Mouse (Mus musculus) cerebellum, adult 8-10 months (tissue): Measurements from ENCODE around the gene Rgs10.

Experiments used
- DNase-seq: peaks from one replicate; pipeline ENCODE4 v3.0.0; 2022

Gene Rgs10

GRCm38 (mm10) chr7:128417930-128418779 is at the start of gene Rgs10:
Gene Rgs10 (minus strand): TSS chr7:128418758.
- DNase-seq = peak; percentile 21

GRCm38 (mm10) chr7:128462406-128462805 is 43.8 kb upstream of the Rgs10 start:
- peak; percentile 20 for DNase-seq

GRCm38 (mm10) chr7:128461285-128462215 is 43.0 kb upstream of the Rgs10 start, which contains the start of gene Tial1:
Gene Tial1 (minus strand): TSS chr7:128461717.
- DNase-seq = peak; percentile 98

- DNase-seq = no peak
Observed at GRCm38 (mm10) chr7:128460865-128461228, 42.3 kb upstream of the Rgs10 start.

- DNase-seq = peak; percentile 38
Observed at GRCm38 (mm10) chr7:128460131-128460864, 41.7 kb upstream of the Rgs10 start.

- DNase-seq = peak; percentile 21
Observed at GRCm38 (mm10) chr7:128459791-128460130, 41.2 kb upstream of the Rgs10 start.

- DNase-seq = no peak
Observed at GRCm38 (mm10) chr7:128458011-128458410, 39.5 kb upstream of the Rgs10 start.

- DNase-seq = no peak
Observed at GRCm38 (mm10) chr7:128452731-128453130, 34.2 kb upstream of the Rgs10 start.

- no peak for DNase-seq
Observed at GRCm38 (mm10) chr7:128440584-128440983, 22.0 kb upstream of the Rgs10 start.

GRCm38 (mm10) chr7:128439251-128439650 is 20.7 kb upstream of the Rgs10 start:
- no peak for DNase-seq

GRCm38 (mm10) chr7:128438131-128438530 is 19.6 kb upstream of the Rgs10 start:
- DNase-seq = no peak

- DNase-seq = no peak
Observed at GRCm38 (mm10) chr7:128433213-128433612, 14.7 kb upstream of the Rgs10 start.

GRCm38 (mm10) chr7:128432574-128432973 is 14.0 kb upstream of the Rgs10 start:
- DNase-seq = no peak

GRCm38 (mm10) chr7:128422491-128422890 is 3.9 kb upstream of the Rgs10 start:
- DNase-seq = no peak

GRCm38 (mm10) chr7:128421701-128422100 is 3.1 kb upstream of the Rgs10 start:
- no peak for DNase-seq

- no peak for DNase-seq
Observed at GRCm38 (mm10) chr7:128419690-128420089, 1.1 kb upstream of the Rgs10 start.

- DNase-seq = peak; percentile 5
Observed at GRCm38 (mm10) chr7:128417226-128417929, 1.2 kb downstream of the Rgs10 start.

GRCm38 (mm10) chr7:128416664-128417063 is 1.9 kb downstream of the Rgs10 start:
- DNase-seq = no peak

- DNase-seq = no peak
Observed at GRCm38 (mm10) chr7:128414433-128414832, 4.1 kb downstream of the Rgs10 start.

- no peak for DNase-seq
Observed at GRCm38 (mm10) chr7:128412071-128412833, 6.3 kb downstream of the Rgs10 start.

GRCm38 (mm10) chr7:128410708-128411413 is 7.7 kb downstream of the Rgs10 start:
- DNase-seq = no peak
